Mouse (Mus musculus) E14TG2a.4 (cell line): ENCODE results near the gene Nt5c1b.

Experiments
- CTCF ChIP-seq: conservative IDR thresholded peaks from 2 replicates; pipeline ENCODE4 v1.5.1; 2014; ENCODE audit warnings: low read length
- NANOG ChIP-seq: IDR thresholded peaks from 2 replicates; pipeline ENCODE4 v1.6.1; 2014; ENCODE audit warnings: borderline replicate concordance, low read length, mixed read lengths
- POU5F1 ChIP-seq: IDR thresholded peaks from 2 replicates; pipeline ENCODE4 v1.6.1; 2014; ENCODE audit warnings: low read length, borderline replicate concordance

GRCm38 (mm10) chr12:10327651-10328050 is 42.1 kb upstream of the Nt5c1b start:
- TF ChIP-seq CTCF = no peak
- TF ChIP-seq NANOG = no peak
- TF ChIP-seq POU5F1 = no peak
